Mouse (Mus musculus): ENCODE measurements at regions not wholly inside any gene's neighbourhood (a gene's known extent, or its start where the extent isn't known, plus 50 kb on each side); places are given as distances from the start of the nearest gene placed in this dataset.

- DNase-seq = no peak
These were observed 595.6 kb downstream of the Nr2f2 start for GRCm38 (mm10) chr7:69770980-69771348.

- no peak for DNase-seq
These were observed 596.1 kb downstream of the Nr2f2 start for GRCm38 (mm10) chr7:69770313-69770979.

- DNase-seq = no peak
These were observed 600.1 kb downstream of the Nr2f2 start for GRCm38 (mm10) chr7:69766451-69766850.

GRCm38 (mm10) chr7:69740495-69740894 is 626.0 kb downstream of the Nr2f2 start:
- DNase-seq = no peak

- DNase-seq = no peak
These were observed 627.5 kb downstream of the Nr2f2 start for GRCm38 (mm10) chr7:69738998-69739397.

GRCm38 (mm10) chr7:69715081-69715480 is 651.5 kb downstream of the Nr2f2 start:
- no peak for DNase-seq

- DNase-seq = no peak
These were observed 696.3 kb downstream of the Nr2f2 start for GRCm38 (mm10) chr7:69670211-69670610.

GRCm38 (mm10) chr7:69655583-69655982 is 711.0 kb downstream of the Nr2f2 start:
- peak in 1 of 2 experiments; percentile 0 for DNase-seq

- DNase-seq = no peak
These were observed 721.1 kb downstream of the Nr2f2 start for GRCm38 (mm10) chr7:69645449-69645848.

GRCm38 (mm10) chr7:69641652-69642051 is 724.9 kb downstream of the Nr2f2 start:
- DNase-seq = no peak

GRCm38 (mm10) chr7:69599866-69600265 is 766.7 kb downstream of the Nr2f2 start:
- no peak for DNase-seq

GRCm38 (mm10) chr7:69585716-69586115 is 780.8 kb downstream of the Nr2f2 start:
- no peak for DNase-seq

GRCm38 (mm10) chr7:69585131-69585530 is 781.4 kb downstream of the Nr2f2 start:
- no peak for DNase-seq

- DNase-seq = no peak
These were observed 782.0 kb downstream of the Nr2f2 start for GRCm38 (mm10) chr7:69584516-69584915.

GRCm38 (mm10) chr7:69583901-69584300 is 782.6 kb downstream of the Nr2f2 start:
- DNase-seq = no peak

- DNase-seq = no peak
These were observed 784.9 kb downstream of the Nr2f2 start for GRCm38 (mm10) chr7:69581668-69582067.

- no peak for DNase-seq
These were observed 787.4 kb downstream of the Nr2f2 start for GRCm38 (mm10) chr7:69578958-69579810.

- no peak for DNase-seq
These were observed 788.8 kb downstream of the Nr2f2 start for GRCm38 (mm10) chr7:69577754-69578153.

- no peak for DNase-seq
These were observed 789.9 kb downstream of the Nr2f2 start for GRCm38 (mm10) chr7:69576596-69576995.

- no peak for DNase-seq
These were observed 792.8 kb downstream of the Nr2f2 start for GRCm38 (mm10) chr7:69573730-69574129.

- DNase-seq = no peak
These were observed 793.7 kb downstream of the Nr2f2 start for GRCm38 (mm10) chr7:69572626-69573394.

- DNase-seq = no peak
These were observed 799.6 kb downstream of the Nr2f2 start for GRCm38 (mm10) chr7:69566949-69567348.

GRCm38 (mm10) chr7:69564432-69564831 is 802.1 kb downstream of the Nr2f2 start:
- DNase-seq = no peak

All from lung, adult 18-20 months (tissue).